Mouse (Mus musculus) hindlimb bud, embryonic 11.5 days (tissue): ENCODE results near the gene Prpf18.
"Not testable (repeated sequence)": the region's sequence is repeated elsewhere in the genome, so short reads cannot be mapped to it uniquely, and the experiment has no call there.

Source experiments
- DNase-seq: peaks from one replicate; pipeline ENCODE4 v3.0.0-alpha.2; 2012; ENCODE audit warnings: low read depth, low spot score; ENCODE audit errors: extremely low spot score

The Prpf18 gene

DNA sequence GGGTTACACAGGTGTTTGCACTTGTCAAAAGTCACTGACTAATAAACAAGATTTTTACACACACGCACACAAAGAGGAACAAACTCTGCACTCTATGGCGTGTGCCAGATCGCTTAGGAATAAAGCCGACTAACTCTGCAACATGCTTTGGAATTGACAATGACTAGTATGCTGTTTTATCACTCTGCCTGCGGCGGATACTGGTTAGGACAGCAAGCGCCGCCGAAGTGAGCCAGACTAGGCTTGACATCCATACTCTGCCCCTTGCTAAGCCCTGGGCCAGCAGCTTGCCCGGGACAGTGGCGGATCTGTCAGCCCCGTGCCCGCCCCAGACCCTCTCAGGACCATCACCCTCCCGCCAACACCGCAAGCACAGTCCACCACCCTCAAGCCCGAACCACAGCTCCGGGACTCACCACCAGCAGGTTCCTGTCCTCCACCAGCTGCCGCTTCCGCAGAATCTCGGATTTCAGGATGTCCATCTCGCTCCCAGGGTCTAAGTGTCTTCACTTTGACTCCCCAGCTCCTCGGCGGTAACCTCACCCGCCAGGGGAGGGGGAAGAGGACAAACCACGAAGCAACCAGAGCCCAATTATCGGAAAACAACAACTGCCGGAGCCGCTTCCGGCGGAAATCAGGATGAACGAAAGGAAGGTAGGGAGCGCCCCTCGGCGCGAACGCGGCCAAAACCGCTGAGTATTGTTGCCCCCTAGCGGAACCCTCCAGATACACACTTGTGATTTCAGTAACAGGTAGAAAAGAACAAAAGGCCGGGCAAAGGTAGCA lies at the start of gene Prpf18:
Prpf18 (minus strand) TSS at position 614 of the 786 bp plus-strand sequence.
- peak; percentile 94 for DNase-seq

DNA sequence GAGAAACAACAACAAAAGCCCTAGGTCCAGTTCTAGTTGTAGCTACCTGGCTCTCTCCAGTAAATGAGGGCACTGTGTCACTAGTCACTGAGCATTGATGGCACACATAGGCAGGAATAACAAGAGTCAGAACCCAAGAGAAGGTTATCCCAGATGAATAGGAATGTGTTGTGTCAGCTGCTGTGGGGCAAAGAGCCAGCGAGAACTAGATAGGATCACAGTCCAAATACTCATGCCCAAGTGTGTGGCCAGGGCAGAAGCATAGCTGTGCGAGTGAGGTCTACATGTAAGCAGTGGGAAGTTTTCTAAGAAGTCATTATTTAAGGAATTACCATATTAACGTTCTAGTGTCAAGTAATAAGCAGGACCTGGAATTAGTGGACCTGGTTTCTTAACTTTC lies 28.0 kb upstream of the Prpf18 start:
- no peak for DNase-seq

DNA sequence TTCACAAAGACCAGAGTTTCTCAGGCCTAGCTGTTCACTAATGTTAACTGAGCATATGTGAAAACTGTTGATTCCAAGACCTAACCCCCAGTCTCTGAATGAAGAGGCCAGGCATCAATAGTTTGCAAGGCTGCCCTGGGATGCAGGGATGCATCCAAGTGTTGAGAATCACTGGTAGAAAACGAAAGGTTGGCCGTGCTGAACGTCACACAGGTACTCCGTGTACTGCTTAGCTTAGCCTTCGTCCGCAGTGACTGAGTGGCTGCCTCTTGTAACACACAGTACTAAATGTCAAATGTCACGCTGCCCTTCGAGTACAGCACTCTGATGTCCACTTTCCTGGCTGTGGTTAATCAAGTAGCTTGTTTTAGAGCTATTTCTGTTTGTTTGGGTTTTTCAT lies 19.7 kb upstream of the Prpf18 start:
- no peak for DNase-seq

DNA sequence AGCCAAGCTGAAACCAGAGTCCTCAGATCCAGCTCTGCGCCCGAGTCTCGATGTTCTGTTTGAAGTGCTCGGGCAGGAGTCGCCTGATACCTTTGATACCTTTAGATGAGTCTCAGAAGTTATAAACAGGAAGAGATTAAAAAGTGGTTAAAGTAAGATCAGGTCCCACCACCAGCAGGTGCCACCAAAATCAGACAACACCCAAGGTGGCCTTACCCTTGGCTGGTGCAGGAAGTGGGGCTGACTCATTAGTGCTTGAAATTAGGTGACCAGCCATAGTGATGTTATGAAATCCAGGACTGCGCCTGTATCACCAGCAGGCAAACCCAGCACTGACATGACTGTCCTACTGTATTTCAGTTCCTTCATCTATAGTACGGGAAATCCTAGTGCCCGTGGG lies 17.8 kb upstream of the Prpf18 start:
- DNase-seq: no peak

DNA sequence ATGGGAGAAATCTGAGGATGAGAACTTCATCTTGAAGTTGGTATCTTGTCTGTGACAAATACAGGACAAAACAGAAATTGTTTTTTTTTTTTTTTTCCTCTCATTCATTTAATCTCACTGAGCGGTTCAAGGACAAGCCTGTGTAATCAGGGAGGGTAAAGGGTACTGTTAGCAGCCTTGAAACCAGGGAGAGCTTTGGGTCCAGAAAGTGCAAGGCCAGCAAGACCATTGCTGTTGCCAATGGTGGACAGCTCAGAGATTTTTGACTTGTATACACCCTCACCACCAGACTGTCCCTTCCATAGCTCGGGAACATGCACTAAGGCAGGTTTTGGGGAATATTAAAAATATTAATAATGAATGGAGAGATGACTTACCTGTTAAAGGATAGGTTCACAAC lies 16.7 kb upstream of the Prpf18 start:
- no peak for DNase-seq

DNA sequence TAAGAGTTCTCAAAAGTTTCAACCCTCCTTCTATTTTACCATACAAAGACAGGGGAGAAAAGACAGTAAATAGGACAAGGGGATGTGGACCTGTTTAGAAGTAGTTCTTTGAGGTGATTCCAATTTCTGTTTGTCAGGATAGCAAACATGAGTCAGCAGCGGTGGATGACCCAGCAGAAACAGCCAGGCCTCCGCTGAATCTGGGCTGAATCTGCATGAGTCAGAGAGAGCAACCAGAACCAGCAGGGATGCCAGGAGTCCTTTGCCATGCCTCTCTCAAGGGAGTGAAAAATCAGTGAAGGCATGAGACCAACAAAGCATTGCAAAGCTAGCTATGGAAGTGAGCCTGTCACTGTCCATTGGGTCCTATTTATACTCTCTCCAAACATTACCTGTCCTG lies 8.8 kb upstream of the Prpf18 start:
- no peak for DNase-seq

DNA sequence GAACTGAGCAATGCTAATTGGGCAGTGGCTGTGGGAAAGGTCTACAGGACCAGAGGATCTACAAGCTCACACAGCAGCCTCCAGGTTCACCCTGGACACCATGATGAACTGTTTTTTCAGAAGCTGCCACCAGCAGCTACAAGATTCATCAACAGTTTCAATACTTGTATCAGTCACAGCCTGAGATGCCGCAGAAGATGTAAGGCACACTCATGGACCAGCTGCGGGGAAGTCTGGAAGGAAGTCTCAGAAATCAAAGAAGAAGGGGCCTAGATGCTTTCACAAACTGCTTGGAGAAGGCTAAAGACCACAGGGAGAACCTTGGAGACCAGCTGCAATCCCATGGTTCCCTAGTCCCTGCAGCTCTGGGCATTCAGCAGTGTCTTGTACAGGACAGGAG lies 2.3 kb downstream of the Prpf18 start:
- no peak for DNase-seq

DNA sequence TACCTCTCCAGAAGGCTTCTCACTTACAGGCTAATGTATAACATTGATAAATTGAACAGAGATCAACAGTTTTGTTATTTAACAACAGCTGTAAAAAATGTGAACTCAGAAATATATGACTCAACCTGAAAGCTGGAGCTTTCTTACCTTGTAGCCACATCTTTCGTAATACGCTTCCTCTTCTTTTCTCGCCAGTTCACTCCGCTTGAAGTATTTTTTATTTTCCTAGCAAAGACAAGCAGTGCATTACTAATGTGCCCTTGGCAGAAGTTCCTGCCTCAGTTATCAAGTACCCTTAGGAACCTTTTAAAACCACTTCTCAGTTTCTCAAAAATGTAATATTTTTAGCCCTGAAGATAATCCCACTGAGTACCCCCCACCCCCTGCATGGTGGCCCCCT lies 3.8 kb downstream of the Prpf18 start:
- no peak for DNase-seq

DNA sequence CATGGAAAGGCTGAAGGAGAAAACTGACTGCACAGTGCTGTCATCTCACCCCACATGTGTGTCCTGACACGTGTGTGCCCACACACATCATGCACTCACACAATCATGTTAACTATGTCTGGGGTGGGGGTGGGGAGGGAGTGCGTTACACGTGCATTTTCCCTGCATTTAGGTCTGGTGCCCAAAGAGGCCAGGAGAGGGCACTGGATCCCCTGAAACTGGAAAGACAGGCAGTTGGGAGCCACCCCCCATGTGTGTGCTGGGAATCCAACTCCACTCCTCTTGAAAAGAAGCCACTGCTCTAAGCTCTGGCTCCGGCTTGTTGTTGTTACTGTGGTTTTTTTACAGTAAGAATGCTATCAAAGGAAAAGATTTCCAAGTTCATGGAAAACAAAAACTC lies 6.8 kb downstream of the Prpf18 start:
- DNase-seq: no peak

DNA sequence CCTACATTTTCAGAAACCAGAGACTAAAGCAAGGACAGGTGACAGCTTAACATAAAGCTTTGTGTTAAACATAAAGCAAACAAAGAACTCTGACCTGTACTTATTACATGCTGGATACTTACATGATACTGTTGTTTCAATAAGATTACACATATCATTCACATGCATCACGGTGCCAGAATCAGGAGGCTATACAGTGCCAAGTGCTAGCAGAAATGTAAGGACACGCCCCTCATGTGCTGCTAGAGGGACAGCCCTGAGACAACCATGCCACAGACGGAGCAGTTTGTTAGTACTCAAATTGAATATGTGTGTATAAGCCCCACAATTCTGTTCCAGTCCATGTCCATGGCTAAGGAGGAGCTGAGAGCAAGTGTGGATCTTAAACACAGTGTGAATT lies 13.7 kb downstream of the Prpf18 start:
- no peak for DNase-seq

DNA sequence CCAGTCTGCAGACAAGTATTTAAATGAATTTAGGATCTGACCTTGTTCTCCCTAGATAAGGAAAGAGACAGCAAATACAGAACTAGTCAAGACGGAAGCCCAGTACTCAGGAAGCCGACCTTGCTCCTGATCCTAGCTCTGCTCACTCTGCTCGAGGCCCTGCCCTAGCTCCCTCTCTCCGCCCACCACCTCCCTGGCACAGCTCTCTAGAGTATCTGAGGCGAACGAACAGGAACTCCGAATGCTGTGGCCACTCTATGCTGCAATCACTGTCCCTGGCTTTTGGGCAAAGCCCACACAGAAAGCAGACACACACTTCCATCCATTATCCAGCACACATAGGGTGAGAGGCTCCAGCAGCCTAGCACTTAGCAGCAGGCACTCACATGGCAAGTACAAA lies 15.3 kb downstream of the Prpf18 start:
- no peak for DNase-seq

DNA sequence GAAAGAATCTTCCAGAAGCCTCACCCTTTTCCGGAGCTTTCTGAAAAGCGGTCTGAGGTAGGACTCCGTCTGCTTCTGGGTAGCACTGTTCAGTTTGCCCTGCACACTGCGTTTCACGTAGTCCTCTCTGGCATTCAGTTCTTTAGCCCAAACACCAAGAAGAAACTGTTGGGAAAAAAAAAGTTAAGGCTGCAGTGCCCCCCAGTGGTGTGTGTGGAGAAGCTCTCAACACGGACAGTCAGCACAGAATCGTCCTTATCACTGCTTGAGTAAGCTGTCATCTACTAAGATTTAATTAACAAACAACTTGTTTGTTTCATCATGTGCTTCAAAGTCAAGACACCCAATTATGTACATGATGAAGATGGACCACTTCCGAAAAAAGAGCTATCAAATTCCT lies 16.1 kb downstream of the Prpf18 start:
- no peak for DNase-seq

DNA sequence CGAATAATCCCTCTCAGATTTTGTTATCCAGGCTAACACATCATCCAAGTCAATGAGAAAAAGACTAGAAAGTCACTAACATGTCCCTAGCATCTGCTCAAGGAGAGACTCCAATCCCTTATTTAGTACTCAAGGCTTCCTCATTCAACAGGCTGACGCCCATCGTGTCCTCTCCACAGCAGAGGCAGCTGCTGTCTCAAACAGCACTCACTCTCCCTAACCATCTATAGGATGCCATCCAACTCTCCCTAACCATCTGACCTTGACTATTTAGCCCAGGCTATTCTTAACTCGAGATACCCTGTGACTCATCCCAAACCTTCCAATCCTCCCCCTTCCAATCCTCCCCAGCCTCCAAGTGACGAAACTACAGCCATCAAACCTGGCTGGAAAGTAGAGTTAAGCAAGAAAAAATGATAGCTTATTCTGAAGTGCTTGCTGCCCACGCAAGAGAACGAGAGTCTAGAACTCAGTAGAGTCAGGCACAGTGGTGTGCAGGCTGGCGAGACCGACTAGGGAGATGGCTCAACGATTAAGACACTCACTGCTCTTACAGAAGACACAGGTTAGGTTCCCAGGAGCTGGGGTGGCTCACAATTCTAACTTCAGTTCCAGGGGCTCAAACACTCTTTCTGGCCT lies 21.6 kb downstream of the Prpf18 start:
- DNase-seq: no peak

DNA sequence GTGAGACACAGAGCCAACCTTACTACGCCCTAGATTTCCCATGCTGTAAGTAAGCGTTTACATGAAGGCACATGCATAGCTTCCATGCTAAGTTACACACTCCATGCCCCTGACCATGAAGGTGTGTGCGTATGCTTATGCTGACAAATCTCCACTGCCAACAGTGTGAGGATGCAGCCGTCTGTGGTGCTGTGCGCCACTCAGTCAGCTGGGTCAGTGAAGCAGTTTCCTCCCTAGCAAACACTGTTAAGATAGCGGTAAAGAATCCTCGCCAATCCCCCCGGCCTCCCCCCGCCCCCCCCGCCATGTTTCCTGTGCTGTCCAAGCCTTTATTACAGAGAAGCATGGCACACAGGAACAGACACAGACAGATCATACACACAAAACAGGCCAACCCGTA lies 22.4 kb downstream of the Prpf18 start:
- no peak for DNase-seq

DNA sequence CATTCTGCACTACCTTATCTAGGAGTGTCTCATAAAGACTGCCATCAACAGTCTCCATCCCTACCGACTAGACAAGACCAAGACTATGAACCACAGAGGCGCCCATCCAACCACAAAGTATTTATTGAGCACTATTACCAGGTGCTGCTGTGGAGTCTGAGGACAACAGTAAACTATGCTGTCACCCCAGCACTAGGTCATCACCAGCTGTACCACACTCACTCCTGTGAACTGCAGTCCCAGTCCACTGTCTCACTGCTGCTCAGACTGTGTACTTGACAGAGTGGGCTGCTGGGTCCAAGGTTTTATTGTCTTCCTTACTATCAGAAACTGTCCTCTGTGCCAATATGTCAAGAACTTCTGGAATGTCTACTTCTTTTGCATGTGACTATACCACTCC lies 23.0 kb downstream of the Prpf18 start:
- no peak for DNase-seq

DNA sequence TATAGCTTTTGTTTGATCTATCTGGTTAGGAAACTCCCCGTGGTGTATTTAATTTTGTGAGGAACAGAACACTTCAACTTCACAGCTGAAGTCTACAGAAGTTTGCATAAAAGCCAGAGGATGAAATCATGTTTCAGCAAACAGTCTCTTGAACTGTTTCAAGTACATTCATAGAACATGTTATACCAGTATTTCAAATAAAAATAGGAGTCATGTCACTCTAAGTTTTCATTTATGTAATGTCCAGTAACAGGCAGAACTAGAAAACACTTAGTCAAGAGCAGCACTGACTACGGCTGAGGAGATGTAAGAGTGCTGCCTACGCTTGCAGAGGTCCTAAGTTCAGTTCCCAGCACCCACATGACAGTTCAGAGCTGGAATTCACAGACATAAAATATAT lies 25.0 kb downstream of the Prpf18 start:
- no peak for DNase-seq

DNA sequence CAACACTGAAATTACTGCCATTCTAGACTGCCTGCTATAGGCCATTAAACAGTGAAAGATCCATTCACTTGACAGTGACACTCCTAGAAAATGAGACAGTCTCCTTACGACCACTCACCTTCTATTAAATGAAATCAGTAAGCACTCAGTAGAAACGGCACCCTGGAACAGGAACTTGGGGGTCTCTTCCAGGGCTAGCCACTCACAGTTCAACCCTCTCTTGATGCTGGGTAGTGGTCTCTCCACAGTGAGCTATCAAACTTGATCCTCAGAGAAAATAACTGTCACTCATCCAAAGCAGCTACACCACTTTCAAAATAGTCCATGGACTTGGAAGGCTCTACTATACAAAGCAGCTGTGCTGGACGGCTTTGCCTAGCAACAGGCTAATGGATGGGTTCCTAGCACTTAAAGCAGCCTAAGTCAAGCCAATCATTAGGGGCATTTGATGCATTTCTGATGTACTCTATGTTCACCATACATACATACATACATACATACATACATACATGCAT lies 30.4 kb downstream of the Prpf18 start:
- DNase-seq: no peak

DNA sequence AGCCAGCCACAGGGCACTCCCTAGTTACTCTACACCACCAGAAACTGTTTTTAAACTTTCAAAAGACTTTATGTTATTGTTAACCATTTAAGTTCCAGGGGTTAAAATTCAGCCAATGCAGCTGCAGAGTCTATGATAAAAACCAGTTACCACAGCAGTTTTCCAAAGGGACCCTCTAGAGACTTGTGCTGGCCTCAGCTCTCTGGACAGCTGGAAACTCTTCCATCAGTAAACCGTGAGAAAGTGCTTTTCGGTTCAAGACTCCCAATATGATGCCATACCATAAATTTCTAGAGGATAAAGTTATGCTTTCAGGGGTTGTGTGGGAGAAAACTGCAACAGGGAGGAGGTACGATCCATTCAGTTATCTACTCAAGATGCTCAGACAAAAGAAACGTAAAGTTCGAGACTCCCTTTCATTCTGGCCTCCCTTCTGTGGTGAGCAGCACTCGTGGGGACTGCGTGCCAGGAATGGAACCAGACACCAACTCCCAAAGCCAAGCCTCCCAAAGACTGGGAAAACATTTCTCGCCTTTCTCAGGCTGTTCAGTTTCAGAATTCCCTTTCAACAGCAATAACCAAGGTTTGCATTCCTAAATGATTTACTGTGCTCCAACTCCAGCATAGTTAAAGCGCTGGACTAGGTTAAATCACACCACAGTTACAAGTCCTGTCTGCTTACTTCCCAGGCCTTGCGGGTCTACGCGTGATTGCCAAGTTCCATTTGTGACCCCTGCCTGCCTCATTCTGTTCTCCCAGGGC lies 31.1 kb downstream of the Prpf18 start:
- DNase-seq: peak; percentile 20

DNA sequence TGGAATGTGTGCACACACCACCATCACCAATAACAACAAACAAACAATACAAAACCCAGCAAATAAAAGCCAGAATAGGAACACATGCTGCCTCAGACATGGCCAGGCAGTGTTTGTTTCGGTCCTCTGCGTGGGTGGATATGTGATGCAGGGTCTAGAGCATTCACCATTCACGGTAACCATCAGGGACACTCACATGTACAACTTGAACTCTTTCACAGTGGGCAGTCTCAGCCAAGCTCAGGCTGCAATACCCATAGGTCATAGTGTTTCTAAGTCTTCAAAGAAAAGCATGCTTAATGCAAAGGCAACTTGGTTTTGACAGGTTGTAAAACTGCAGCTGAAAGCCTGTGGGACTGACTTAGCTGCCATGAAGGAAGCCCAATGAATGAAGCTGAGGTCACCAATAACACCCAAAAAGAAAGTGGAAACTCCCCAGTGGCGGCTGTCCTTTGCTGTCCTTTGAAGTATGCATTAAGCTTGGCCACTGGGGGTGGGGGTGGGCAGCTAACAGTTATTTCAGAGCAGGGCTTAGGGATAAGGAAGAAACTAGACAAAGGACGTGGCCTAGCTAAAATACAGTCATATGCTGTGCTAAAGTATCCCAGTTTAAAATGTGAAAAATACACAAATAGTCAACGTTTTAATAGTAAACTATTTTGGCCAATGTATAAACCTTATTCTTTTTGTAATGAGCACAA lies 31.9 kb downstream of the Prpf18 start:
- no peak for DNase-seq

DNA sequence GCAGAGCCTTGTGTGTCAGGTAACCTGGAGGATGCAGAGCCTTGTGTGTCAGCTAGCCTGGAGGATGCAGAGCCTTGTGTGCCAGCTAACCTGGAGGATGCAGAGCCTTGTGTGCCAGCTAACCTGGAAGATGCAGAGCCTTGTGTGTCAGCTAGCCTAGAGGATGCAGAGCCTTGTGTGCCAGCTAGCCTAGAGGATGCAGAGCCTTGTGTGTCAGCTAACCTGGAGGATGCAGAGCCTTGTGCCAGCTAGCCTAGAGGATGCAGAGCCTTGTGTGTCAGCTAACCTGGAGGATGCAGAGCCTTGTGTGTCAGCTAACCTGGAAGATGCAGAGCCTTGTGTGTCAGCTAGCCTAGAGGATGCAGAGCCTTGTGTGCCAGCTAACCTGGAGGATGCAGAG lies 32.8 kb downstream of the Prpf18 start:
- DNase-seq: not testable (repeated sequence)

DNA sequence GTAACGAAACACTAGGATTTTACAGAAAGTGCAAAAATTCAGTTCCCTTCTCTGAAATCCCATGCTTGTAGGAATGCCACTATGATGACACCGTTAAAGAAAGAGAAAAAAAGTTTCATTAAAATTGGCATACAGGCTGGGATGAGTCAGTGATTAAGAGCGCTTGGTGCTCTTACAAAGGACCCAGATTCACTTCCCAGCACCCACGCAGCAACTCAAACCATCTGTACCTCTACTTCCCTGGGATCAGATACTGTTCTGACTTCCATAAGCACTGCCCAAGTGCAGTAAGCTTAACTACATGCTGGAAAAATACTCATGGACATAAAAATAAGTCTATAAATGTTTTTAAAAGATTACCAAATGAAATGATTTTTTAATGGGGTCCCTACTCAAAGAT lies 34.9 kb downstream of the Prpf18 start:
- no peak for DNase-seq
